Mouse (Mus musculus): ENCODE measurements around the gene Ncoa3. TPM values are rescaled to one million over a fixed set of nuclear protein-coding genes. Genes with fewer than 3 reads are reported as not detected.

Ncoa3 gene
- polyA plus RNA-seq, 1 experiment from 2014 or later, result 16.6 TPM

- WGBS, result 85% methylated on average over 11 of the region's 11 CpGs
- Histone ChIP-seq H3K27ac (no peak overlapping the region), H3K36me3 (peaks cover 74% of the 10 kb centered on the region)
Observed at GRCm38 (mm10) chr2:166112986-166113385, 120.5 kb downstream of the Ncoa3 start.

DNA sequence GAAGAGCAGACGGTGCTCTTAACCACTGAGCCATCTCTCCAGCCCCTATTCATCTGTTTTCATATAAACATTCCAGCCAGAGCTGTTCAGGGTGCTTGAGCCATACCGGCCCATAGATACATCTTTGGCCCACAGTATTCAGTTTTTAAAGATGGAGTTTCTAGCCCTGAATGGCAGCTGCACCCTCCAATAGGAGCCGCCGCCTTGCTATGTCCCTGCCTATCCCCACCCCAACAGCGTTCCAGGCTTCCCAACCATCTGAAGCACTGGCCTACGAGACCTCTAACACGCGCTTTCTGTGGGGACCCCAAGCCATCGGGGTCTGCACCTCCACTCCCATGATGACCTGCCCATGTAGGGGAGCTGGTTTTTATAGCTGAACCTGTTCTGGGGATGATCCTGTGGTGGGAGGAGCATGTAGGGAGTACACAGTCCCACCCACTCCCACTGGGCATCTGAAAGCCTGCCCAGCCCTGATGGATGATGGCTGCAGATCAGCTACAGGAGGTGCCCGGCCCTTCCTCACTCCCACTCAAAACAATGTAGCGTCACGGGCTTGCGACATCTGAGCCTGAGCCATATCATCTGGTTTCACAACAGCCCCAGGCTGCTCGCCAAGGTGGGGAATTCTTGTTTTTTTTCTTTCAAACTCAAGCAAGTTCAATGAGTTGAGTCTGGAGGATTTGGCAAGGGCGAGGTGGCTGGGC is 123.3 kb downstream of the Ncoa3 start:
- H3K4me1 ChIP-seq, result 0 out of 2 replicates have a peak, but pooled peaks cover 12% of the 10 kb centered on the region
- H3K4me2 ChIP-seq (replicated peaks), result no peak overlapping the region
- H3K4me3 ChIP-seq, result no peak overlapping the region
- no peaks in the 10 kb centered on the region for H3K27me3 ChIP-seq
- ATAC-seq (ENCODE audit: insufficient number of reproducible peaks, insufficient read depth, low FRiP score, low TSS enrichment), result no peak
- no peak overlapping the region for H3K27ac ChIP-seq
- H3K9me3 ChIP-seq, result no peaks in the 10 kb centered on the region
- WGBS, result 88% methylated on average over 15 of the region's 15 CpGs
- no peak overlapping the region for H3K9ac ChIP-seq
- H3K36me3 ChIP-seq, result peaks cover 89% of the 10 kb centered on the region

More at GRCm38 (mm10) chr2:166112986-166113385, 120.5 kb downstream of the Ncoa3 start:
- 0 out of 2 replicates have a peak, but pooled peaks cover 10% of the 10 kb centered on the region for H3K4me1 ChIP-seq
- no peak overlapping the region for H3K4me3 ChIP-seq
- no peak overlapping the region for H3K9ac ChIP-seq
- no peaks in the 10 kb centered on the region for H3K27me3 ChIP-seq
- no peaks in the 10 kb centered on the region for H3K9me3 ChIP-seq
- H3K4me2 ChIP-seq (replicated peaks), result no peak overlapping the region
- no peak for ATAC-seq (ENCODE audit: insufficient number of reproducible peaks, insufficient read depth, low FRiP score, low TSS enrichment)

GRCm38 (mm10) chr2:166116278-166116608 is 123.8 kb downstream of the Ncoa3 start:
- Histone ChIP-seq H3K4me1 (0 out of 2 replicates have a peak, but pooled peaks cover 12% of the 10 kb centered on the region), H3K27ac (no peak overlapping the region), H3K36me3 (peaks cover 89% of the 10 kb centered on the region), H3K9ac (no peak overlapping the region), H3K9me3 (no peaks in the 10 kb centered on the region), H3K27me3 (no peaks in the 10 kb centered on the region), H3K4me3 (no peak overlapping the region), H3K4me2 (replicated peaks) (no peak overlapping the region)
- ATAC-seq (ENCODE audit: insufficient number of reproducible peaks, insufficient read depth, low FRiP score, low TSS enrichment), result no peak
- WGBS, result 94% methylated on average over 7 of the region's 7 CpGs

GRCm38 (mm10) chr2:166116704-166117103 is 124.3 kb downstream of the Ncoa3 start:
- Histone ChIP-seq H3K4me1 (0 out of 2 replicates have a peak, but pooled peaks cover 12% of the 10 kb centered on the region), H3K4me2 (replicated peaks) (no peak overlapping the region), H3K9ac (no peak overlapping the region), H3K27ac (no peak overlapping the region), H3K4me3 (no peak overlapping the region), H3K27me3 (no peaks in the 10 kb centered on the region), H3K36me3 (peaks cover 92% of the 10 kb centered on the region), H3K9me3 (no peaks in the 10 kb centered on the region)
- WGBS, result 98% methylated on average over 16 of the region's 16 CpGs
- no peak for ATAC-seq (ENCODE audit: insufficient number of reproducible peaks, insufficient read depth, low FRiP score, low TSS enrichment)

GRCm38 (mm10) chr2:166119992-166120391 is 127.6 kb downstream of the Ncoa3 start:
- Histone ChIP-seq H3K27me3 (no peaks in the 10 kb centered on the region), H3K9ac (no peak overlapping the region), H3K4me3 (no peak overlapping the region), H3K9me3 (no peaks in the 10 kb centered on the region), H3K4me2 (replicated peaks) (no peak overlapping the region), H3K4me1 (0 out of 2 replicates have a peak, but pooled peaks cover 8% of the 10 kb centered on the region), H3K27ac (no peak overlapping the region), H3K36me3 (peaks cover 90% of the 10 kb centered on the region)
- 86% methylated on average over 2 of the region's 2 CpGs for WGBS
- no peak for ATAC-seq (ENCODE audit: insufficient number of reproducible peaks, insufficient read depth, low FRiP score, low TSS enrichment)

DNA sequence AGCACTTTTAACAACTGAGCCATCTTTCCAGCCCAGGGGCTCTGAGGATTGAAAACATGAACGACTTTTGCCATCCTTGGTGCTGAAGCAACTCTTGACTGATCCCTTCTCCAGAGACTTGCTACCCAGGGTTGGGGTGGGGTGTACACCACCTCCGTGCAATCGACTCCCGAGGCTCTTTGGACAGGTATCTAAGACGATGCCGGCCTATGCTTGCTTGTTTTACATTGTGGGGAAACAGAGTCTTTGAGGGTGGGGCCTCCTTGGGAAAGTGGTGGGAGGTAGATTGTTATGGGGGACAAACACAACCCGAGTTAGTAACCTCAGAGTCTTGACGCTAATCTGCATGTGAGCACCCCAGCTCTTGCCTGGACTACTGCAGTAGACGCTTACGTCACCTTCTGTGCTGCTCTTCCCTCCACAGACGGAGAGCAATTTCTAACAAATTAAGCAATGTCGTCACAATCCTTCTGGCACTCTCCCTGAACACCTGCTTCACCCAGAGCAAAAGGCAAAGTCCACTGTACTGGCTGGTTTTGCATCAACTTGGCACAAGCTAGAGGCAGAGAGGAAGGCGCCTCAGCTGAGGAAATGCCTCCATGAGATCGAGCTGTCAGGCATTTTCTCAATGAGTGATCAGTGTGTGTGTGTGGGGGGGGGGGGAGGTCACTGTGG is 129.4 kb downstream of the Ncoa3 start:
- H3K4me1 ChIP-seq, result 0 out of 2 replicates have a peak, but pooled peaks cover 8% of the 10 kb centered on the region

DNA sequence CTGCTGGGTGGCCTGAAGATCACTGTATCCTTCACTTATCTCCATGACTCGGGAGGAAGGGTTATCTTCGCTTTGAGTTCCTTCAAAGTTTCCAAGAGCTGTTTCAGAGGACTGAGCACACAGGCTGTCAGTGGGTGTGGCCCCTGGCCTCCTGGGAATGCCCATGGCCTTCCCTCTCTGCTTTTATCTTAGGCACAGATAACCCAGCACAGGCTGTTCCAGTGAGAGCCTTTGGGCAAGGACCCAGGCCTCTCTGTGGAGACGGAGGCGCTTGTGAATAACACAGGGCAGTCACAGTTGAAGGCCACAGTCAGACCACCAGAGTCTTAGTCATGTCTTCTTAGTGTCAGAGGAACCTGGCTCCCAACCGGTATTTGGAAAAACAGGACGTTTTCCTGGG is 130.3 kb downstream of the Ncoa3 start:
- no peak for ATAC-seq (ENCODE audit: insufficient number of reproducible peaks, insufficient read depth, low FRiP score, low TSS enrichment)
- Histone ChIP-seq H3K9me3 (no peaks in the 10 kb centered on the region), H3K4me1 (0 out of 2 replicates have a peak, but pooled peaks cover 8% of the 10 kb centered on the region), H3K9ac (no peak overlapping the region), H3K4me3 (no peak overlapping the region), H3K4me2 (replicated peaks) (no peak overlapping the region), H3K27ac (no peak overlapping the region), H3K27me3 (no peaks in the 10 kb centered on the region), H3K36me3 (peaks cover 82% of the 10 kb centered on the region)
- 91% methylated on average over 6 of the region's 6 CpGs for WGBS

More for the DNA sequence above, 129.4 kb downstream of the Ncoa3 start:
- Histone ChIP-seq H3K27me3 (no peaks in the 10 kb centered on the region), H3K4me2 (replicated peaks) (no peak overlapping the region), H3K9ac (no peak overlapping the region), H3K9me3 (no peaks in the 10 kb centered on the region), H3K4me3 (no peak overlapping the region), H3K27ac (no peak overlapping the region), H3K36me3 (peaks cover 83% of the 10 kb centered on the region)
- ATAC-seq (ENCODE audit: insufficient number of reproducible peaks, insufficient read depth, low FRiP score, low TSS enrichment), result no peak
- WGBS, result 83% methylated on average over 14 of the region's 14 CpGs

Other genes starting within 250 kb of the Ncoa3 start
- 58.9 and 64.2 TPM in 2 replicates for gene Zmynd8, start 93.6 kb upstream of the Ncoa3 start, polyA plus RNA-seq (2016; fragmentation: Nextera tagmentation; extraction: Ambion mirVana)
- gene Sulf2, start 163.0 kb downstream of the Ncoa3 start, polyA plus RNA-seq (2016; fragmentation: Nextera tagmentation; extraction: Ambion mirVana), result 229 and 238 TPM in 2 replicates